Mouse (Mus musculus) hindbrain, embryonic 12.5 days (tissue): ENCODE measurements around the gene Rab32. TPM values are rescaled to one million over a fixed set of nuclear protein-coding genes. Genes with fewer than 3 reads are reported as not detected.
"Not testable (repeated sequence)": the region's sequence is repeated elsewhere in the genome, so short reads cannot be mapped to it uniquely, and the experiment has no call there.

Experiments used
- ATAC-seq: fragments of 200-750 bp; cut with Nextera tagmentation; 2 replicates; pipeline ENCODE4 v1.8.0; 2017; ENCODE audit warnings: moderate TSS enrichment; ENCODE audit not compliant: low FRiP score
- H3K27ac ChIP-seq: fragments of 300-500 bp; sonication (generic); 2 replicates; pipeline ENCODE4 v1.5.1; 2016; ENCODE audit warnings: mild to moderate bottlenecking
- H3K27me3 ChIP-seq: fragments of 300-500 bp; sonication (generic); 2 replicates; pipeline ENCODE4 v1.6.1; 2016; ENCODE audit warnings: mild to moderate bottlenecking
- H3K36me3 ChIP-seq: fragments of 300-500 bp; sonication (generic); 2 replicates; pipeline ENCODE4 v1.6.1; 2016; ENCODE audit warnings: mild to moderate bottlenecking
- H3K4me1 ChIP-seq: fragments of 300-500 bp; sonication (generic); 2 replicates; pipeline ENCODE4 v1.6.1; 2016
- H3K4me2 ChIP-seq: fragments of 300-500 bp; sonication (generic); replicated peaks from 2 replicates; pipeline ENCODE4 v1.6.1; 2016; ENCODE audit warnings: mild to moderate bottlenecking
- H3K4me3 ChIP-seq: fragments of 300-500 bp; sonication (generic); 2 replicates; pipeline ENCODE4 v1.5.1; 2016; ENCODE audit warnings: mild to moderate bottlenecking
- H3K9ac ChIP-seq: fragments of 300-500 bp; sonication (generic); 2 replicates; pipeline ENCODE4 v1.6.1; 2016; ENCODE audit warnings: mild to moderate bottlenecking, moderate library complexity
- H3K9me3 ChIP-seq: fragments of 300-500 bp; sonication (generic); replicated peaks from 2 replicates; pipeline ENCODE4 v1.6.1; 2016; ENCODE audit warnings: mild to moderate bottlenecking
- WGBS: fragments of 180-500 bp; shearing (Covaris S2); methylation state at CpG from one replicate; pipeline ENCODE4 v1.1.7; 2016; 5-methylcytosine and 5-hydroxymethylcytosine counted together
- polyA plus RNA-seq: library from polyadenylated mRNA; unstranded; fragments of >200 nt; fragmentation: Nextera tagmentation; extraction: Ambion mirVana; gene quantifications from 2 replicates; pipeline ENCODE4 v1.2.1, GENCODE M21; 2016

Gene Rab32
- polyA plus RNA-seq = 13.0 and 13.5 TPM in 2 replicates

- Histone ChIP-seq H3K27ac (no peak within 1 kb of the TSS), H3K9me3 (no peaks in the 10 kb centered on the region), H3K4me2 (peak within 1 kb of the TSS; percentile 96), H3K4me3 (peak within 1 kb of the TSS; percentile 64), H3K4me1 (0 out of 2 replicates have a peak, but pooled peaks cover 3% of the 10 kb centered on the region), H3K9ac (peak within 1 kb of the TSS; percentile 66), H3K36me3 (no peaks in the 10 kb centered on the region), H3K27me3 (no peaks in the 10 kb centered on the region)
- under 1% methylated on average over 51 of the region's 51 CpGs for WGBS
- ATAC-seq = peak; percentile 98
Observed at GRCm38 (mm10) chr10:10557570-10558336, at the start of gene Rab32. TSS of gene Rab32 (minus strand) at chr10:10558265.

- ATAC-seq = no peak
- 83% methylated on average over 3 of the region's 3 CpGs for WGBS
- H3K9me3 ChIP-seq = no peaks in the 10 kb centered on the region
Observed at GRCm38 (mm10) chr10:10600771-10601170, 42.7 kb upstream of the Rab32 start.

GRCm38 (mm10) chr10:10597495-10597894 lies 39.4 kb upstream of the Rab32 start:
- not testable (repeated sequence) for H3K4me3 ChIP-seq, H3K9ac ChIP-seq, H3K4me1 ChIP-seq, H3K27ac ChIP-seq, H3K4me2 ChIP-seq, H3K27me3 ChIP-seq, ATAC-seq, H3K36me3 ChIP-seq, H3K9me3 ChIP-seq
- 87% methylated on average over 2 of the region's 2 CpGs for WGBS

More at GRCm38 (mm10) chr10:10600771-10601170, 42.7 kb upstream of the Rab32 start:
- no peak overlapping the region for H3K27ac ChIP-seq
- no peak overlapping the region for H3K4me3 ChIP-seq
- no peak overlapping the region for H3K9ac ChIP-seq
- no peaks in the 10 kb centered on the region for H3K36me3 ChIP-seq
- H3K4me2 ChIP-seq = no peak overlapping the region
- no peaks in the 10 kb centered on the region for H3K4me1 ChIP-seq
- no peaks in the 10 kb centered on the region for H3K27me3 ChIP-seq

- 0 out of 2 replicates have a peak, but pooled peaks cover 4% of the 10 kb centered on the region for H3K9me3 ChIP-seq
- no peaks in the 10 kb centered on the region for H3K4me1 ChIP-seq
- H3K36me3 ChIP-seq = no peaks in the 10 kb centered on the region
- H3K27me3 ChIP-seq = no peaks in the 10 kb centered on the region
- no peak overlapping the region for H3K4me3 ChIP-seq
- no peak overlapping the region for H3K9ac ChIP-seq
- no peak for ATAC-seq
- 82% methylated on average over 3 of the region's 3 CpGs for WGBS
- H3K4me2 ChIP-seq = no peak overlapping the region
- H3K27ac ChIP-seq = no peak overlapping the region
Observed at GRCm38 (mm10) chr10:10580811-10581210, 22.7 kb upstream of the Rab32 start.

- 0 out of 2 replicates have a peak, but pooled peaks cover 4% of the 10 kb centered on the region for H3K9me3 ChIP-seq
- H3K9ac ChIP-seq = no peak overlapping the region
- H3K4me1 ChIP-seq = no peaks in the 10 kb centered on the region
- H3K27ac ChIP-seq = no peak overlapping the region
- ATAC-seq = no peak
- no peak overlapping the region for H3K4me3 ChIP-seq
- H3K36me3 ChIP-seq = no peaks in the 10 kb centered on the region
- no peak overlapping the region for H3K4me2 ChIP-seq
- 89% methylated on average over 1 of the region's 1 CpGs for WGBS
- H3K27me3 ChIP-seq = no peaks in the 10 kb centered on the region
Observed at GRCm38 (mm10) chr10:10579821-10580220, 21.8 kb upstream of the Rab32 start.

GRCm38 (mm10) chr10:10558337-10558711 lies 259 bp upstream of the Rab32 start:
- Histone ChIP-seq H3K4me2 (peak overlapping the region; percentile 96), H3K4me3 (peak overlapping the region; percentile 64), H3K36me3 (no peaks in the 10 kb centered on the region), H3K27ac (no peak overlapping the region), H3K9ac (peak overlapping the region; percentile 66; the same call in 1 of the 2 replicates), H3K4me1 (0 out of 2 replicates have a peak, but pooled peaks cover 3% of the 10 kb centered on the region), H3K27me3 (no peaks in the 10 kb centered on the region), H3K9me3 (no peaks in the 10 kb centered on the region)
- peak; percentile 52 for ATAC-seq
- 41% methylated on average over 5 of the region's 5 CpGs for WGBS

- Histone ChIP-seq H3K27ac (no peak overlapping the region), H3K9ac (no peak overlapping the region; the same call in 1 of the 2 replicates), H3K4me3 (peak overlapping the region; percentile 64), H3K4me2 (peak overlapping the region; percentile 96), H3K27me3 (no peaks in the 10 kb centered on the region), H3K36me3 (no peaks in the 10 kb centered on the region), H3K9me3 (no peaks in the 10 kb centered on the region), H3K4me1 (0 out of 2 replicates have a peak, but pooled peaks cover 3% of the 10 kb centered on the region)
- 6% methylated on average over 8 of the region's 8 CpGs for WGBS
- ATAC-seq = peak; percentile 14; the same call in 1 of the 2 replicates
Observed at GRCm38 (mm10) chr10:10557085-10557484, 980 bp downstream of the Rab32 start.

GRCm38 (mm10) chr10:10555676-10556075 lies 2.4 kb downstream of the Rab32 start:
- Histone ChIP-seq H3K27me3 (no peaks in the 10 kb centered on the region), H3K27ac (no peak overlapping the region), H3K4me2 (no peak overlapping the region), H3K4me3 (no peak overlapping the region), H3K4me1 (0 out of 2 replicates have a peak, but pooled peaks cover 3% of the 10 kb centered on the region), H3K36me3 (no peaks in the 10 kb centered on the region), H3K9me3 (no peaks in the 10 kb centered on the region), H3K9ac (no peak overlapping the region)
- ATAC-seq = no peak
- WGBS = 90% methylated on average over 3 of the region's 3 CpGs

- Histone ChIP-seq H3K4me1 (0 out of 2 replicates have a peak, but pooled peaks cover 3% of the 10 kb centered on the region), H3K4me2 (no peak overlapping the region), H3K9ac (no peak overlapping the region), H3K27me3 (no peaks in the 10 kb centered on the region), H3K4me3 (no peak overlapping the region), H3K36me3 (no peaks in the 10 kb centered on the region), H3K27ac (no peak overlapping the region), H3K9me3 (no peaks in the 10 kb centered on the region)
- WGBS = 88% methylated on average over 5 of the region's 5 CpGs
- ATAC-seq = no peak
Observed at GRCm38 (mm10) chr10:10555221-10555620, 2.8 kb downstream of the Rab32 start.

GRCm38 (mm10) chr10:10550134-10550533 lies 7.9 kb downstream of the Rab32 start:
- Histone ChIP-seq H3K4me2 (no peak overlapping the region), H3K27ac (no peak overlapping the region), H3K4me3 (no peak overlapping the region), H3K9me3 (no peaks in the 10 kb centered on the region), H3K27me3 (no peaks in the 10 kb centered on the region), H3K9ac (no peak overlapping the region), H3K36me3 (no peaks in the 10 kb centered on the region), H3K4me1 (no peaks in the 10 kb centered on the region)
- ATAC-seq = no peak
- 86% methylated on average over 1 of the region's 1 CpGs for WGBS

GRCm38 (mm10) chr10:10546623-10547022 lies 11.4 kb downstream of the Rab32 start:
- Histone ChIP-seq H3K27me3 (no peaks in the 10 kb centered on the region), H3K9me3 (no peaks in the 10 kb centered on the region), H3K9ac (no peak overlapping the region), H3K4me2 (no peak overlapping the region), H3K4me1 (no peaks in the 10 kb centered on the region), H3K36me3 (no peaks in the 10 kb centered on the region), H3K27ac (no peak overlapping the region), H3K4me3 (no peak overlapping the region)
- no peak for ATAC-seq
- 89% methylated on average over 5 of the region's 5 CpGs for WGBS

- H3K4me2 ChIP-seq = no peak overlapping the region
- no peak overlapping the region for H3K9ac ChIP-seq
- H3K27me3 ChIP-seq = no peaks in the 10 kb centered on the region
- WGBS = 85% methylated on average over 3 of the region's 3 CpGs
- no peak for ATAC-seq
- no peak overlapping the region for H3K27ac ChIP-seq
- H3K4me3 ChIP-seq = no peak overlapping the region
- no peaks in the 10 kb centered on the region for H3K36me3 ChIP-seq
- H3K9me3 ChIP-seq = no peaks in the 10 kb centered on the region
- H3K4me1 ChIP-seq = no peaks in the 10 kb centered on the region
Observed at GRCm38 (mm10) chr10:10544955-10545354, 13.1 kb downstream of the Rab32 start.
